Mouse (Mus musculus): ENCODE data around the gene Kansl1.

Gene Kansl1

GRCm38 (mm10) chr11:104439703-104440102 is 29.0 kb downstream of the Kansl1 start:
- no peak for DNase-seq (ENCODE audit: low read depth, low spot score)

- no peak for DNase-seq (ENCODE audit: low read depth, low spot score)
Observed at GRCm38 (mm10) chr11:104438450-104438849, 30.2 kb downstream of the Kansl1 start.

GRCm38 (mm10) chr11:104436394-104436954 is 32.2 kb downstream of the Kansl1 start:
- no peak for DNase-seq (ENCODE audit: low read depth, low spot score)

- DNase-seq (ENCODE audit: low read depth, low spot score) = no peak
Observed at GRCm38 (mm10) chr11:104435753-104436152, 32.9 kb downstream of the Kansl1 start.

- DNase-seq (ENCODE audit: low read depth, low spot score) = no peak
Observed at GRCm38 (mm10) chr11:104435141-104435540, 33.5 kb downstream of the Kansl1 start.

GRCm38 (mm10) chr11:104432251-104432650 is 36.4 kb downstream of the Kansl1 start:
- DNase-seq (ENCODE audit: low read depth, low spot score) = no peak

- DNase-seq (ENCODE audit: low read depth, low spot score) = no peak
Observed at GRCm38 (mm10) chr11:104431807-104432206, 36.9 kb downstream of the Kansl1 start.

DNA sequence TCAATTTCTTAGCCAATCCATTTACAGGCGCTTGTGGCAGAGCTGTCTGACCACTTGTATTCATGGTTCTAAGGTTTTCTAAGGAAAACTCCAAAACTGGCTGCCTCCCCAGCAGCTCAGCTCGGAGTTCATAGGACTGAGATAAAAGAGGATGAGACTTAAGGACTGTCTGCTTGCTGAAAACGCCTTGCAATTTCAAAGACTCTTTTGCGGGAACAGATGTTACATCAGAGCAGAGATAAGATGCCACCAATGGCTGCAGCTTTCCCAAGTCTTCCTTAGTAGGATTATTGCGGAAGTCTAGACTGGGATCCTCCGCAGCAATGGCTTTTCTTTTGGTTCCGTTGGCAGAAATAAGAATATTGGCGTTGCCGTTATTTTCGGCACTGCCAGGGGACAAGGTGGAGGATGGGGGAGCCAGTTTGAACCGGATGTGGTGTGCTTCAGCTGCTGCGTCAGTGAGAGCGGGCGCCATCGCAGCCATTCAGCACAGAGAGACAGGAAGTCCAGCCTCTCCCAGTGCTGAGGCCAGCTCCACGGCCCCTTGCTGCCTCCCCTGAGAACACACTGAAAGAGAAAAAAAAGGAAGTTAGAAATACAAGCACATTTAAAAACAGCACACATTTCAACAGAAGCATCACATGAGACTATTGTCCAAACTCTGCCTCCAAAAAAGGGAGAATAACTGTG is 43.8 kb downstream of the Kansl1 start:
- DNase-seq (ENCODE audit: low read depth, low spot score) = peak; percentile 73

DNA sequence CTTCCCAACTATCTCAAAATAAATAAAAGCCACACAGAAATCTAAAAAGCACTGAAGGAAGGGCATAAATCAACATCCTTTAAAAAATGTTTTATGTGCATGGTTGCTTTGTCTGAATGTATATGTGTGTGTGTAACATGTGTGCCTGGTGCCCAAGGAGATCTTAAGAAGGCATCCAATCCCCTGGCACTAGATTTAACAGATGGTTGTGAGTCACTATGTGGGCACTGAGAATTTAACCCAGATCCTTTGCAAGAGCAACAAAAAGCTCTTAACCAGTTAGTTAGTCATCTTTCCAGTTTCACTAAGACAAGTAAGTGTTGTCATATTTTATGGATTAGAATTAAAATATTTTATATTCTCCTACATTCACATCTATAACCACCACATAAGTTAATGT is 56.4 kb downstream of the Kansl1 start:
- DNase-seq (ENCODE audit: low read depth, low spot score) = no peak

GRCm38 (mm10) chr11:104407391-104407790 is 61.3 kb downstream of the Kansl1 start:
- no peak for DNase-seq (ENCODE audit: low read depth, low spot score)

- DNase-seq (ENCODE audit: low read depth, low spot score) = no peak
Observed at GRCm38 (mm10) chr11:104400961-104401360, 67.7 kb downstream of the Kansl1 start.

GRCm38 (mm10) chr11:104399459-104400216 is 69.0 kb downstream of the Kansl1 start:
- no peak for DNase-seq (ENCODE audit: low read depth, low spot score)

GRCm38 (mm10) chr11:104395648-104396047 is 73.0 kb downstream of the Kansl1 start:
- no peak for DNase-seq (ENCODE audit: low read depth, low spot score)

GRCm38 (mm10) chr11:104393196-104393595 is 75.5 kb downstream of the Kansl1 start:
- DNase-seq (ENCODE audit: low read depth, low spot score) = no peak

DNA sequence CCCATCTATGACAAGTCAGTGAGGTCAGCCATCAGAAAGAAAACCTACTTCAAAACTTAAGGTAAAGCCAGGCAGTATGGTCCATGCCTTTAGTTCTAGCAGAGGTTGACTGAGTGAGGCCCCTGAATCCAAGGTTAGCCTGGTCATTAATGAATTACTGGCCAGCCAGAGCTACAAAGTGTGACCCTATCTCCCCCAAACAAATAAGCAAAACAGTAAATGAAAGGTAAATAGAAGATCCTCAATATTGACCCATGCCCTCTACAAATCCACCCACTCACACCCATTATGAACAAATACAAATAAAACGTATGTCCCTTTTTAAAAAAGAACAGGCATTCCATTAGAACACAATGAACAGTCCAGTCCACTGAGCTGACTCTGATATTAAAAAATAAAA is 76.5 kb downstream of the Kansl1 start:
- no peak for DNase-seq (ENCODE audit: low read depth, low spot score)

DNA sequence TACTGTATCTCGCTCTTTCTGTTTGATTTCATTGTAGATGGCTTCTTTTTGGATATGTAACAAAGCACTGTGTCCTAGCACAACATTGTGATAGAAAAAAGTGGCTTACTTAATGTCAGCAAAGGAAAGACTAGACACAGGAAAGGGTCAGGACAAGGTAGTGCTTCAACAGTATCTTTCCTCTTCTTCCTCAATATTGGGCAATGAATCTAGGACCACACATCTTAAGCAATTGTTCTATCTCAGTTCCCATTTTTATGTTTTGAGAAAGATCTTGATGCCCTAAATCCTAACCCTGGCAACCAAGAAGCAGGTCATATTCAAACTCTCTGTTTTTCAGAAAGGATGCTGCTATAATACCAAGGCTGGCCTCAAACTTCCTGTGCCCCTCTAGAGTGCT is 81.4 kb downstream of the Kansl1 start:
- DNase-seq (ENCODE audit: low read depth, low spot score) = no peak

DNA sequence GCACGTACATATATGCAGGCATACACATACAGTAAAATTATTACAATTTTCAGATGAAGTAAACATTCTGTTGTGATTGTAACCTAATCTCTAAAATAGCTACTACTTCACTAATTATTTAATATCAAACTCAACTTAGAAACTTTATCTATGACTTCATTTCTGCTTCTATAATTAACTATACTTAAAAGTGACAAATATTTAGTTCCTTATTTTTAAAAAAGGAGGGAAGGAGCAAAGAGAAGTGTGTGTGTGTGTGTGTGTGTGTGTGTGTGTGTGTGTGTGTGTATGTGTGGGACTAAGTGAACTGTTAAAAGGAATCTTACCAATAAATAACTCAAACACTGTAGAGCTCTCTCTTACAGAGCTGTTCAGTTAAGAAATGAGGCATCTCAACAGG is 82.1 kb downstream of the Kansl1 start:
- no peak for DNase-seq (ENCODE audit: low read depth, low spot score)

DNA sequence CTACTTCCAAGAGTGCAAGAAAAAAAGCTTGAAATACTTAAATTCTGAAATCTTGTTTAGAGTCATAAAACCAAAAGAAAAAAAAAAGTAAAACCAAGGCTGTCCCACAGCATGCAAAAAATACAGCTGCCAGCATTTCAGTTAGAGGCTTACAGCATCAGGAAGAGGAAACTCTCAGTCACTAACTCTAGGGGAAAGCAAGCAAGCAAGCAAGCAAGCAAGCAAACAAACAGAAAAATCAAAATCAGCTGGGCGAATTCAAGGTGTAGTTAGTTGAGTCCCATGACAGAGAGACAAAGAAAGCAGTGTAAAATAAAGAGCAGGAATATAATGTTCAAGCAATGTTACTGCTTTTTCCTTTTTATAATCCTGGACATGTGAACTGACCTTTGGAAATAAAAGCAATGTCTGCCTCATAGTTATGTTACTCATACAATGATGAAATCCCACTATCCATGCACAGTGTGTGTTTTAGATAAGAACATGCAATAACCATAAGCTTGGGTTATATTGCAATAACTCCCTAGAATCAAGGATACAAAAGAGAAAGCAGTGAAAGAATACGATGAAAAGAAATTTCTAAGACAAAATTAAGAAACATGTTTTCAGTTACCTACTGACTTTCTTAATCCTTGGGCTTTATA is 85.4 kb downstream of the Kansl1 start:
- no peak for DNase-seq (ENCODE audit: low read depth, low spot score)

DNA sequence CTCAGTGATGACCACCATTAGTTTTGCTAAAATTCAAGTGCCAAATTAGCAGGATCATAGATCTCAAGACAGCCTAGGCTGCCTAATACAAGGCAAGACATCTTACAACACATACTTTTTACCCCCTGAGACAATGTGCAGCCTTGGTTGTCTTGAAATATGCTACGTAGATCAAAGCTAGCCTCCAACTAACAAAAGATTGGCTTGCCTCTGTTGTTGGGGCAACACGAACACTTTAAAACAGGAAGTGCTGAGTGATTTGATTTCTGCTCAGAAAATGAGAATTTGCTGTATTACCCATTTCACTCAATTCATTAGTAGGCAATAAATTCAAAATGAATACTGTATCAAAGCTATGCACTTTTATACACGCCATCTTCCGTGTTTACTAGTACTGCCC is 86.8 kb downstream of the Kansl1 start:
- no peak for DNase-seq (ENCODE audit: low read depth, low spot score)

- DNase-seq (ENCODE audit: low read depth, low spot score) = peak; percentile 41
Observed at GRCm38 (mm10) chr11:104379635-104380034, 89.0 kb downstream of the Kansl1 start.

- no peak for DNase-seq (ENCODE audit: low read depth, low spot score)
Observed at GRCm38 (mm10) chr11:104376291-104376690, 92.4 kb downstream of the Kansl1 start.

- DNase-seq (ENCODE audit: low read depth, low spot score) = no peak
Observed at GRCm38 (mm10) chr11:104367486-104368190, 101.0 kb downstream of the Kansl1 start.
